19 mouse cellular contexts compared by ENCODE assay signal in the genomic region with DNA sequence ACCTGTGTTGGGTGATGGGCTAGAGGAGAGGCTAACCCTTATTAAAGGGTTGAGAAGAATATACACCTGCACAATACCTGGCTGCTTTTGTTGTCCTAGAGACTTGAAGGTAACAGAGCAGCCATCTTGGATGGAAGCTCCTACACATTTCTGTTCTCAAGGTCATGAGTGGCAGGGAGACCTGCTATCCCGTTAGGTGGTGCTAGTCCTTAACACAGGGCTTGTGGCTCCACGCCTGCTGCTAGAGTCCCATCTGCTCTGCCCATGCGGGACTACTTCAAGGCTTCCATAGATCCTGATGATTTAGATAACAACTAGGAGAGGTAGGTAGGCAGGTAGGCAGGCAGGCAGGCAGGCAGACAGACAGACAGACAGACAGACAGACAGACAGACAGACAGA.
DNase-seq lines count a peak whose midpoint lies in the region; ATAC-seq and TF ChIP-seq lines count a peak whose summit lies in the region.
"Had no signal": no experiment of that assay in that cellular context is flagged by ENCODE, and none has a peak within 500 bp of the region (broad histone marks: within the 10 kb centered on the region; RNA-seq: fewer than 3 reads in every experiment).

No protein-coding gene starts in this region.

- no peaks in the 10 kb centered on the region for H3K4me1 ChIP-seq in heart, embryonic 10.5 days
- peaks cover 30% of the 10 kb centered on the region for H3K4me1 ChIP-seq in lung, embryonic 15.5 days
- no peaks in the 10 kb centered on the region for H3K4me1 ChIP-seq in lung, adult 2 months (ENCODE audit: control insufficient read depth, insufficient read depth, low read length)
- H3K4me1 ChIP-seq: embryonic facial prominence, embryonic 10.5 days; embryonic facial prominence, embryonic 12.5 days; forebrain, embryonic 15.5 days had no signal

- H3K4me2 ChIP-seq in lung, embryonic 15.5 days, result no peak overlapping the region
- H3K4me2 ChIP-seq: embryonic facial prominence, embryonic 12.5 days; forebrain, embryonic 13.5 days; forebrain, embryonic 15.5 days had no signal

- no peak for ATAC-seq in lung, embryonic 15.5 days (ENCODE audit: borderline replicate concordance, extremely low read depth, low FRiP score, low TSS enrichment)
- ATAC-seq: activated CD4-positive, CD25-positive, alpha-beta regulatory T cell, adult 4 months; forebrain, embryonic 13.5 days; forebrain, embryonic 15.5 days had no signal

- peak; percentile 67 for DNase-seq in heart, embryonic 10.5 days (ENCODE audit: low spot score)
- DNase-seq in heart, postnatal 10 days, result no peak
- no peak for DNase-seq in lung, adult 2 months
- DNase-seq in R1 (ENCODE audit: low read depth, low spot score), result peak; percentile 8
- DNase-seq in neural tube, embryonic 10.5 days (ENCODE audit: extremely low spot score, low spot score), result no peak
- DNase-seq: adrenal gland, adult 8-10 months; adrenal gland, postnatal 14 days; adrenal gland, postnatal 36 days; cerebellum, adult 11-12 months; cerebellum, adult 2 months; cerebellum, adult 9-10 months; cerebellum, postnatal 10 days; cerebellum, postnatal 25 days had no signal

- WGBS in heart, embryonic 10.5 days, result 71% methylated on average over 3 of the region's 3 CpGs
- WGBS in lung, embryonic 15.5 days, result 85% methylated on average over 3 of the region's 3 CpGs
- 89% methylated on average over 3 of the region's 3 CpGs for WGBS in lung, adult 2 months

- no peaks in the 10 kb centered on the region for H3K36me3 ChIP-seq in heart, embryonic 10.5 days
- no peaks in the 10 kb centered on the region for H3K36me3 ChIP-seq in lung, embryonic 15.5 days
- H3K36me3 ChIP-seq: embryonic facial prominence, embryonic 10.5 days; embryonic facial prominence, embryonic 12.5 days; forebrain, embryonic 15.5 days had no signal

- TF ChIP-seq POLR2A in lung, adult 2 months (IDR thresholded peaks at IDR 0.05; ENCODE audit: borderline replicate concordance, extremely low read depth, low read depth, low read length), result no peak

- no peak overlapping the region for H3K9ac ChIP-seq in lung, embryonic 15.5 days
- H3K9ac ChIP-seq: embryonic facial prominence, embryonic 12.5 days; forebrain, embryonic 13.5 days; forebrain, embryonic 15.5 days had no signal

- H3K27me3 ChIP-seq in heart, embryonic 10.5 days (ENCODE audit: insufficient read depth, poor library complexity, severe bottlenecking), result no peaks in the 10 kb centered on the region
- H3K27me3 ChIP-seq in lung, embryonic 15.5 days, result no peaks in the 10 kb centered on the region
- H3K27me3 ChIP-seq: embryonic facial prominence, embryonic 12.5 days; forebrain, embryonic 13.5 days; forebrain, embryonic 15.5 days had no signal

- H3K4me3 ChIP-seq in heart, embryonic 10.5 days, result no peak overlapping the region
- no peak overlapping the region for H3K4me3 ChIP-seq in lung, embryonic 15.5 days
- H3K4me3 ChIP-seq in lung, adult 2 months (replicated peaks; ENCODE audit: extremely low read depth, low read depth, low read length), result no peak overlapping the region
- H3K4me3 ChIP-seq: embryonic facial prominence, embryonic 10.5 days; embryonic facial prominence, embryonic 12.5 days; forebrain, embryonic 13.5 days; forebrain, embryonic 15.5 days had no signal

- H3K27ac ChIP-seq in heart, embryonic 10.5 days, result no peak overlapping the region
- H3K27ac ChIP-seq in lung, embryonic 15.5 days, result peak overlapping the region; percentile 72
- H3K27ac ChIP-seq: embryonic facial prominence, embryonic 12.5 days; forebrain, embryonic 15.5 days had no signal

- no peak for TF ChIP-seq CTCF in lung, adult 2 months (IDR thresholded peaks at IDR 0.05; ENCODE audit: insufficient read depth, low read length)

- intact Hi-C loops in heart, postnatal 10 days (cut with DNase I), result no loop called here

- no peaks in the 10 kb centered on the region for H3K9me3 ChIP-seq in heart, embryonic 10.5 days
- no peaks in the 10 kb centered on the region for H3K9me3 ChIP-seq in lung, embryonic 15.5 days
- H3K9me3 ChIP-seq: embryonic facial prominence, embryonic 10.5 days; embryonic facial prominence, embryonic 12.5 days; forebrain, embryonic 13.5 days; forebrain, embryonic 15.5 days had no signal

Comparison
In these comparisons a context has a peak if more than half of its experiments do, and no peak if none do; other contexts are left out.
1. DNase-seq: peak in heart, embryonic 10.5 days (single experiment) and R1 (single experiment); none in heart, postnatal 10 days (0 of 2), lung, adult 2 months (single experiment) and neural tube, embryonic 10.5 days (single experiment).